Mouse (Mus musculus) kidney, postnatal 4 days (tissue): Measurements from ENCODE around the gene Arhgap28.
"Not testable (repeated sequence)": the region's sequence is repeated elsewhere in the genome, so short reads cannot be mapped to it uniquely, and the experiment has no call there.

Experiments
- DNase-seq, 2 experiments: peaks; one replicate each; pipeline ENCODE4 v3.0.0; 2021; ENCODE audit warnings: mixed read lengths in 2 of 2

The Arhgap28 gene

DNA sequence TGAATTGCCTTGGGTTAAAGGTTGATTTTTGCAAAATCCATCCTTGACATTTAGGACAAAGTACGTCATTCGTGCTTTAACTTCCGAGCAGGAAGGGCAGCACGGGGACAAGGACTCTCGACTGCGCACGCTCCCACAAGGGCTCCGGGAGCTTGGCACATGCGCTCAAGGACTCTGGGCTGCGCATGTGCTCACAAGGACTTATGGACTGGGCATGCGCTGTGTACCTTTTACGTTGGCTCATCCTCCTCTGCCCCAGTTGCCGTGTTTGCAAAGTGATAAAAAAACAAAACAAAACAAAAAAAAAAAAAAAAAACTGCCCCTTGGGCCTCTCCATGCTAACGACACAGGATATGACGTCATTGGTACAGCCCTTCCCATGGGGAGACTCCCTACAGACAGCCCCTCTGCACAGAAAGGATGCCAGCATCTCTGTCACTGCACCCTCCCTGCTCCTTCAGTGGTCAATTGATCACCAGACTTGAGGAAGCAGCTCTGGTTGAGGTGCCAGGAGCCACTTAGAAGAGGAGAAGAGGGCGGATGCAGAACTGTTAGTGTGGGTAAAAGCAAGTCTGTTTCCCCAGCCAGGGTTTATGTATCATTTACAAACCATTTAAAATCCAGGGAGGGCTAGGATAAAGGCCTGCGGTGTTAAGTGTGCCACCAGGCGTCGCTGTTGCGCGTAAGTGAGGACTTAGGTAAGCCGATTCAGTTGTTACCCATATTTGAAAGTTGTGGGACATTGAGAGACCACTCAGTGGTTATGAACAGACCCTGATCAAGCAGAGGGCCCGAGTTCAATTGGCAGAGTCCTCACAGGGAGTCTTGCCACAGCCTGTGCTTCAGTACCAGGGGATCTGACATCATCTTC, 134.0 kb downstream of the Arhgap28 start:
- peak; percentile 90 to 91 for DNase-seq

DNA sequence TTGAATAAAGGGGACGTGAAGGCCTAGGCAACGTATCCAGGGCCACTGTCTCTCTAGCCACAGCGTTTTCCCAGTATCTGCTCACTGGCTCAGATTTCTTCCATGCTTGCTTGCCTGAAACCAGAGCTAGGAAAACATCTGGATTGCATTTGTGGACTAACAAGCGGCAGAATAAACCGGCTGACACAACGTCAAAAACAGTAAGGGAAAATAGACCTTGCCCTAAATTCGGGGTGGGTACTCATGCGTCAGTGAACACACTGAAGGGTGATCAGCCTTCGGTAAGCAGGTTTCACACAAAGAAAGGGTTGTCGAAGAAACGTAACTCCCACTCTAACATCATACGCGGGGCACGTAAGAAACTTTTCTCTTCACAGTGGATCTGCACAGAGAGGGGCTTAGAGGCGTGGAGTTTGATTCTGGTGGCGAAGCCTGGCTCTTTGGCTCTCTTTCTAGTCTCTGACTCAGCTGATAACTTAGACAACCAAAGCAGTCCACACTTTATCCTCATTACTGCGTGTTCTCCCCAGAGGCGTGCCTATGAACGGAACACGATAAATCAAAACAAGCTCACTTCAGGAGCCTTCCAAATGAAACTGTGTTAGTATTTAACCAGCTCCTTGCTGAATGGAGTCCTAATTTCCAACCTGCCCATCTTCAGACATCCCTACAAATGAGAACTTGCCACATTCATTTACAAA, 137.2 kb downstream of the Arhgap28 start:
- DNase-seq: peak; percentile 19 to 37

DNA sequence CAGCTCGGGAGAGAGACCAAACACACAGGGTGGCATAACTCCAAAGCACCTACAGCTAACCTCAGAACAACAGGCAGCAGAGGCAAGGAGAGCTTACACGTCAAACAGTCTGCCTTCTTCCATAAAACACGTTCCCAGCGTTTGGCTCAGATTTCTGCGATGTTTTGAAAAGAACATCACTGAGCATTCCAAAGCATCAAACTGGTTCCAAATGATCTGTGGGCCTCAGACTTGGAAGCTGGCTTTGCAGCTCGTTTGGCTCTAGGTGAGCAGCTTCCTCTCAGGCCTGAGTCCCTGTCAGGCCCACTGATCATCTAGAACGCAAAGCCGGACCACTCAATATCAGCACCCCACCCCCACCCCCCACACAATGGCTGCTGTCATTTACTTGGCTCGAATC, 137.9 kb downstream of the Arhgap28 start:
- DNase-seq: no peak

DNA sequence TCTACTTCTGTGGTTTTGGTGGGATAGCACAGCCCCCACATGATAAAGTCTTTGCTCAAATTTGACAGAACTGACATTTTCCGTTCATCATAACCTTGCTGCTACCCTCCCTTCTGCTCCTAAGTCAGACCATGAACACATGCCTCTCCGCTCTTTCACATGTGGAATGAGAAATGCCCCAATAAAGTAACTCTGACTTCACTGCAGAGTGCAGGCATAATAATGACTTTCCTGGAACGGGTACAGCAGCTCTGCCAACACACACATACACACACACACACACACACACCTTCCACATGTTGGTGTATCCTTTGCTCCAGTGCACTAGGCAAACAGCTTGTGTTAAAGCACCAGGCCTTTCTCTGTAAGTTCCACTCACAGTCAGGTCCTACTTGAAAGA, 139.0 kb downstream of the Arhgap28 start:
- DNase-seq: no peak

DNA sequence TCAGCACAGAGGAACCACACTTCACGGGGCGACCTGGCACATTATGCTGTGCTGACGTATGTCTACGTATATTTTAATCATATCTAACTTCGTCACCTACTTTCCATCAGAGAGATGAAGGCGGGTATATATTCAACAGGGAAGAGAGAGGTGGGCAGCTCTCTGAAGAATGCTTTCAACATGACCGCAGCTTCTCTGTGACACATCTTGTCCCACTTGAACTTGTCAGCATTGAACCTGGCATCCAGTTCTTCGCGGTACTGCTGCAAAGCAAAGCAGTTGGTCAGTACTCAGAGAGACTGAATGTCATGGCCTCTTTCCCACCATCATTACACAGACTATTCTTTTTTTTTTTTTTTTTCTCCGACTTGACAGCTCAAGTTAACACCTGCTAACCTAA, 139.6 kb downstream of the Arhgap28 start:
- no peak for DNase-seq

DNA sequence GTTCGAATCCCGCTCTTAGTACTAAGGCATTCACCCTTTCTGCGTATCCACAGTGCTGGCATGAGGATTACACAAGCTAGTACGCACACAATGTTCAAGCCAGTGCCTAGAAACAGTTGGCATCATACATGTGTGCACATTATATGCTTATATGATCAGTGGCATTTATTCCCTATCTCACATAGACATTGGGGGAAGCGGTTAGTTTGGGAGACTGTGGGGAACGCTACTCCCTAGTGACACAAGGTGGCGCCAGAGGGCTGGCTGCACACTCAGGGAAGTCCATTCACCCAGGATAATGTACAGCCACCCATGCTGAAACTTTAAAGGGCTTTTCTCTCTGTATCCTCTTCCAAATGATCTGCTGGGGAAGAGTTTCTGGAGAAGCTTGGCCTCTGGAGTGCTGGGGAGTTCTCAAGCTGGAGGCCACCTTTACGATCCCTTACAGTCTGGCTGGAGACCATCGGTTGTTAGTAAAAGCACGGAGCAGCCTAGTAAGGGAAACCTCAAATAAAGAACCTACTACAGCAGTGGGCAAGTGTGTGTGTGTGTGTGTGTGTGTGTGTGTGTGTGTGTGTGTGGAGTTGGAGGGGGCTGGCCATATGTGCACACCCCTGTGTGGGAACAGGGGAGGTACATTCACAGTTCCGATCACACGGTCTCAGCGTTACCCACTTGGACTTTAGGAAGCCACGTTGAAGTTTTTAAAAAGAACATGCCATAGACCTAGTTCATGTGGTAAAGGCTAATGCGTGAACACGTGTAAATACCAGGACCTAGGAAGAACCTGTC, 142.0 kb downstream of the Arhgap28 start:
- DNase-seq: peak; percentile 81 to 83

DNA sequence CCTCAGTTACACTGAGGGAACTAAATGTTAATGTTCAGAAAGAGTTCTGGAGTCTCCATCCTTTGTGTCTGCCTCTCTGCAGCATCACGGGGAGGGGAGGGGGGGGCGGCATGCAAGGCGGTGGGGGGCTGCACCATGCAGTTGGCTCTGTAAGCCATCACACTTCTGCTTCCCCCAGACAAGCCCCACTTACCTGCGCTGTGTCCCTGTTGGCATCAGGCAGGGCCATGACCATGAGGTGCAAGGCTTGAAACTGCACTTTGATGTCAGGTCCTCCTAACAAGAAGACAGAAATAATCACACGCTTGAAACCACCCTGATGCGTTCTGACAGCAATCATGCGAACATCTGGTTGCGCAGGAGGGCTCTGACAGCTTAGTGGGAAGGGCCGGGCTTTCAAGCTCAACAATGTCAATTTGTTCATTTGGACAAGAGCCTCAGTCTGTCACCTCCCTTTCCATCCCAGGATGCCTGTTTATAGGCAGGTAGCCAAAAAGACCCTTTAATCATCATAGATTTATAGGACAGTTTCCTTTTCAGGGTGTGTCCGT, 142.8 kb downstream of the Arhgap28 start:
- no peak for DNase-seq

DNA sequence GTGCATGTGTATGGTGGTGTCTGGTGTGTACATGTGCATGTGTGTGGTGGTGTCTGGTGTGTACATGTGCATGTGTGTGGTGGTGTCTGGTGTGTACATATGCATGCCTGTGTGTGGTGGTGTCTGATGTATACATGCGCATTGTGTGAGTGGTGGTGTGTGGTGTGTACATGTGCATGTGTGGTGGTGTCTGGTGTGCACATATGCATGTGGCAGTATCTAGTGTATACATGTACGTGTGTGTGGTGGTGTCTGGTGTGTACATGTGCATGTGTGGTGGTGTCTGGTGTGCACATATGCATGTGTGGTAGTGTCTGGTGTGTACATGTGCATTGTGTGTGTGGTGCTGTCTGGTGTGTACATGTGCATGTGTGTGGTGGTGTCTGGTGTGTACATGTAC, 162.4 kb downstream of the Arhgap28 start:
- not testable (repeated sequence) for DNase-seq

DNA sequence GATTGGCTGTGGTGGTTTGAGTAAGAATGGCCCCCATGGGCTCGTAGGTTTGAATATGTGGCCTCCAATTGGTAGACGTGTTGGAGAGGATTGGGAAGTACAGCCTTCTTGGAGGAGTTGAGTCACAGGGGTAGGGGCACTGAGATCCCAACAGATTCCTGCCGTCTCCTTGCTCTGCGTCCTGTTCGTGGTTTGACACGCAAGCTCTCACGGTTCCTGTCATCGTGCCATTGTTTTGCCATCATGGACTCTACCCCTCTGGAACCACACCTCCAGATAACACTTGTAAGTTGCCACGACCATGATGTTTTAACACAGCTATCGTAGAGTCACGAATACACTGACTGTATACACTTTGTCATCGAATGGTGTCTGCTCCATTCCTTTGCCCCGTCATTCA, 165.0 kb downstream of the Arhgap28 start:
- no peak for DNase-seq

DNA sequence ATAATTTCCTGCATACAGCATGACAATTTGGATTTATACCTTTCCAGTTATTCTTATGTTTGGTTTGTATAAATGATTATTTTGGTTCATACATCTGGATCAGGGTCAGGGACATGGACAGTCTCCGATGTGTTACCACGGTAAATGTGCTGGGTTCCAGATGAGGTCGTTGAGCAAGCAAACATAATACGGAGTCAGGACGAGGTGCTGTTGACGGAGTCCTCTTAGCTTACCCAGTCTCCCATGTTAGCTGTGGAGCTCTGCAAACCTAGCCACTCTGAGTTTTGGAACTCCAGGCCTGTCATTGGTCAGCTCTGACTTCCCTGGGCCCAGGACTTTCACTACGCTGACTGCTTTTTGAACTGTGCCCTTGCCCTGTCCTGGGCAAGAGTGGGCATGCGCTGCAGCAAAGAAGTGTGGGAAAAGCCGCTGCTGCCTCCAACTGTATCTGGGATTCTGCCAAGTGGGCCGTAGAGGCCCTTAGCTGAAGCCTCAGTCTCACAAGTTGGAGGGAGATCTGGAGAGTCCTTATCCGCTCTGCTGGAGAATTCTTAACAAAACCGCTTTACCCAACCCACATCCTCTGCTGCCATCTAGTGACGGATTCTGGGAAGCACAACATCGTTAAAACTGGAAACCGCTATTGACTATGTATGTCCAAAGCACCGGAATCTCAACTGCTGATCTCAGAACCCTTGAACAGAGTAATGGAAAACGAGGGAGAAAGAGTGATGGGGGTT, 166.4 kb downstream of the Arhgap28 start:
- peak; percentile 76 to 80 for DNase-seq

DNA sequence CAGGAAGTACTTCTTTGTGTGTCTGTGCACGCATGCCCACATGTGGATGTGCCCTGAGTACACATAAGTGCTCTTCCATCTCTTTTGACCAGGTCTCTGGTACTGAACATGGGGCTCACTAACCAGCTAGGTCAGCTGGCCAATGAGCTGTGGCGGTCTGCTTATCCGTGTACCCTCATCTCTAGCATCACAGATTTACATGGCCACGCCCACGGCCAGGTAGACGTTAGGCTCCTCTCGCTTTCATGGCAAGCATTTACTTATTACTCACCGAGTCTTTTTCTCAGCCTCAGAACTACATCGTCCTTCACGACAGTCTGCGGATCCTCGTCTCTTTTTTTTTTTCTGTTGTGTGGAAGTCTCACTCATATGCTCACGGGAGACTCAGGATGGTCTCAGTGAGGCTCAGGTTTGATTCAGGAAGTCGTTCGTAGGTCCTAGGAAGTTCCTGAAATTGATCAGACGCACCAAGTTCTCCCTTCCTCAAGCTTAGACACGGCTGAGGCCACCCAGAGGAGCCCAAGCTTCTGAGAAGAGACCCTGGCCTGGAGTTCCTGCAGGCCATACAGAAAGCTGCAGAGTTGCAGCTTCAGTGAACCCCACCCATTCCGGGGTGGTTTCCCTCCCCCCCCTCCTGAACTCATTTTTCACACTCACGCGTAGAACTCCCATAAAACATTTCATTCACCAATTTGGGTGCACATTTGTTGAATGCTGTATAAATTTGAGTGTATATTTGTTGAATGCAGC, 167.6 kb downstream of the Arhgap28 start:
- DNase-seq: no peak

DNA sequence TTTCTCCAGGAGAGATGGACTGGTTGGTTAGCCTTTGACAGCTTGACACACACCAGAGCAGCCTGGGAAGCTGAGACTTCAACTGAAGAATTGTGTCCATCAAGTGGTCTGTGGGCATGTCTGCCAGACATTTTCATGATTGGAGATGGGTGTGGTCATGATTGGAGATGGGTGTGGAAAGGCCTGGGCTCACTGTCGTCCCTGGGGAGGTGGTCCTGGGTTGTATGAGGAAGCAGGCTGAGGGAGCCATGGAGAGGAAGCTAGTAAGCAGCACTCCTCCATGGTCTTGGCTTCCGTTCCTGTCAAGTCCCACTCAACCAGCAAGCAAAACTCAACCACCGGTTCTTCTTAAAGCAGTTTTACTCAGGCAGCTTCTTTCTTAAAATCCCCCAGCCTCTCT, 176.5 kb downstream of the Arhgap28 start:
- DNase-seq: no peak

DNA sequence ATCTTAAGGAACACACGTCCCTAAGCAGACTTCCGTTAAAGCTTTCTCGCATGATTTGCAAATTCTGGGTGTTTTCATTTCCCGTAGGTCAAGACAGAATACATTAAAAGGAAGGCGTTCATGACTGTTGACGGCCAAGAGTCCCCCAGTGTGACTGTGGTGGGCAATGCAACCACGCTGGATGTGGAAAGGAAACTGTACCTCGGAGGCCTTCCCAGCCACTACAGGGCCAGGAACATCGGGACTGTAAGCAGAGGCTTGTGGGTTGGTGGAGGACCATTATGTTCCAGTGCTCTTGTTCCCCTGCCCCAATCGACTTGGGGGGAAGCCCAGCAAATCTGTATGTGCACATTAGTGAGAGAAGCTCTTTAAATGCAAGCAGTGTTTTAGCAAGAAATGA, 187.0 kb downstream of the Arhgap28 start:
- no peak for DNase-seq

DNA sequence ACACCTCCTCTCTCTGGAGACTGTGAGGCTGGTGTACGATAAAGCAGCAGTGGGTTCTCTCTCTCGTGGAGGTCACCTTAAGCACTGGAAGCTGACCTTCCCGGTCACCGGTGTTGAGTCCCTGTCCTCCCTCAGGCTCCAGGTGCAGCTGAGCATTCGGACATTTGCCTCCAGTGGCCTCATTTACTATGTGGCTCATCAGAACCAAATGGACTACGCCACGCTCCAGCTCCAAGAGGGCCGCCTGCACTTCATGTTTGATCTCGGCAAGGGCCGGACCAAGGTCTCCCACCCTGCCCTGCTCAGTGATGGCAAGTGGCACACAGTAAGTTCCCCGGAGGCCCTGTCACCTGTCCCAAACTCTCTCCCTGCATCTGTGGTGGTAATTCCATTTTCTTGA, 188.2 kb downstream of the Arhgap28 start:
- no peak for DNase-seq

DNA sequence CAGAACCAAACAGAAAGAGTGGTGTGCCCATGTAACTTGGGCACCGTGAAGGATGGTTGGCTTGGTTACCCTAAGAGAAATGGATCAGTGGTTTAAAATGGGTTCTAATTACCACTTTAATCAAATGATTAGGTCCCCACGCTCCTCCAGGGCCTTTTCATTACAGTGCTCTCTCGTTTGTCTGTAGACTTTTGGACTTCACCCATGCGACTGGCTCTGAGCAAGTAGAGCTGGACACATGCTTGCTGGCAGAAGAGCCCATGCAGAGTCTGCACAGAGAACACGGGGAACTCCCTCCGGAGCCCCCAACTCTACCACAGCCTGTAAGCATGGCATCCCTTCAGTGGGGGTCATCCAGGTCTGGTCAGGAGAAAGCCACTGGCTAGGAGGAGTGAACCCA, 190.3 kb downstream of the Arhgap28 start:
- DNase-seq: no peak

DNA sequence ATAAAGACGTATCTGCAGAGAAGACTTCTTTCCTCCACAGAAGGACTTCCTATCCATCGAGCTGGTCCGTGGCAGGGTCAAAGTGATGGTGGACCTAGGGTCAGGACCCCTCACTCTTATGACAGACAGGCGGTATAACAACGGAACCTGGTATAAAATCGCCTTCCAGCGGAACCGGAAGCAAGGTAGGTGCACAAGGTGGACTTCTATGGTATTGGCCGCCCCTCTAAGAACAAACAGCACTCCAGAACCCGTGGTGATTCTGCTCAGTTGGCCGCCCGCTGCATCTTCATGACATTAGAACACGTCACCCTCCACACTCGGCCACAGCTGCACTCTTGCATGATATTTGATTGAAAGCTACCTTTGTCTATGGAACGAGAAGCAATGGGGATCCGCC, 194.7 kb downstream of the Arhgap28 start:
- DNase-seq: no peak
